Mouse (Mus musculus): ENCODE data around the gene Cap1. TPM values are rescaled to one million over a fixed set of nuclear protein-coding genes. Genes with fewer than 3 reads are reported as not detected.

Cap1 gene
- polyA plus RNA-seq, 1 experiment from 2014 or later = 86.4 TPM

DNA sequence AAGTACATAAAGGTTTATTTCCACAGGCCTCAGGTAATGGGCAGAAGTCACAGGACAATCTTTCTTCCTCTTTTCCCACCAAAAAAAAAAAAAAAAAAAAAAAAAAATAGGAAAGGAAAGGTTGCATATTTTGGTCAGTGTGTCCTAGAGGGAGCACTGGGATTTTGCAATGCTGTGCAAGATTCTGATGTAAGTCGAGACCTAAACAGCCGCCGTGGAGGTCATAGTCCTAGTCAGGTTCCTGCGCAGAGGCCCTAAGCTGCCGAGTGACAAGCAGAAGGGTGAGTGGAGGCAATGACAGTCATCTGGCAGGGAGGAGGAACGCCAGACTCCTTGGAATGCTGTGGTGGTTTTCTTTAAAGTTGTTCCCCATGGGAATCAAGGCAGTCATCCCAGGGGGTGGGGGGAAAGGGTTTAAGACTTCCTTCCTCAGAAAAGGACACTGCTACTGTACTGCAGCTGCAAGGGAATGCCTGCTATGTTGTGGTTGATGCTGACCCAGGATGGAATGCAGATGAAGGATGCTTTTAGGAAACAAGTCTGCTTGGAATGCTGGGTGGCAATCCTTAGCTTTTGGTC lies 26.7 kb downstream of the Cap1 start:
- Histone ChIP-seq H3K36me3 (ENCODE audit: control insufficient read depth, insufficient read depth, low read length) (peaks cover 17% of the 10 kb centered on the region; the same call in 1 of the 2 replicates), H3K4me1 (ENCODE audit: control insufficient read depth, insufficient read depth, low read length) (no peaks in the 10 kb centered on the region), H3K27me3 (replicated peaks; ENCODE audit: control insufficient read depth, insufficient read depth, low read length) (no peaks in the 10 kb centered on the region), H3K9me3 (ENCODE audit: control insufficient read depth, low read length) (no peaks in the 10 kb centered on the region), H3K4me3 (ENCODE audit: low read length) (no peak overlapping the region), H3K9ac (ENCODE audit: low read depth, low read length) (no peak overlapping the region), H3K27ac (ENCODE audit: low read length) (no peak overlapping the region), H3K4me2 (ENCODE audit: low read depth, low read length) (no peak overlapping the region)
- ATAC-seq = no peak
- WGBS = 70% methylated on average over 6 of the region's 6 CpGs

DNA sequence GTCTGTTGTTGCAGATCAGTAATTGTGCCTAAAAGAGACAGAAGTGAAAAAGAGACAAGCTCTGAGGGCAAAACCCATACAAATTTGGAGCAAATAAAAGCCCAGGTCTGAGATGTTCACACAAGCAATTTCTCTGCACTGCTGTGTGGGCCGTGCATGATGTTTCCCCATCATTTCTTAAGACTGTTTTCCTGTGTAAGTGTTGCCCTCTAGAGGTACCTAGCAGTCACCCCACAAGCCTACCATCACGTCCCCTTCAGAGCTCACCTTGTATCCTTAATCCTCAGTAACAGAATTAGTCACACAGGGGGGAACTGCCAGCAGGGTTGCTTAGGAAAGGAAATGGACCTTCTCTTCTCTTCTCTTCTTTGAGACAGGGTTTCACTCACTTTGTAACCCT lies 27.9 kb downstream of the Cap1 start:
- Histone ChIP-seq H3K27me3 (replicated peaks; ENCODE audit: control insufficient read depth, insufficient read depth, low read length) (no peaks in the 10 kb centered on the region), H3K4me2 (ENCODE audit: low read depth, low read length) (no peak overlapping the region), H3K36me3 (ENCODE audit: control insufficient read depth, insufficient read depth, low read length) (peaks cover 17% of the 10 kb centered on the region; the same call in 1 of the 2 replicates), H3K4me1 (ENCODE audit: control insufficient read depth, insufficient read depth, low read length) (no peaks in the 10 kb centered on the region), H3K9ac (ENCODE audit: low read depth, low read length) (no peak overlapping the region), H3K27ac (ENCODE audit: low read length) (no peak overlapping the region), H3K4me3 (ENCODE audit: low read length) (no peak overlapping the region), H3K9me3 (ENCODE audit: control insufficient read depth, low read length) (no peaks in the 10 kb centered on the region)
- ATAC-seq = no peak
- 50% methylated on average over 2 of the region's 2 CpGs for WGBS

DNA sequence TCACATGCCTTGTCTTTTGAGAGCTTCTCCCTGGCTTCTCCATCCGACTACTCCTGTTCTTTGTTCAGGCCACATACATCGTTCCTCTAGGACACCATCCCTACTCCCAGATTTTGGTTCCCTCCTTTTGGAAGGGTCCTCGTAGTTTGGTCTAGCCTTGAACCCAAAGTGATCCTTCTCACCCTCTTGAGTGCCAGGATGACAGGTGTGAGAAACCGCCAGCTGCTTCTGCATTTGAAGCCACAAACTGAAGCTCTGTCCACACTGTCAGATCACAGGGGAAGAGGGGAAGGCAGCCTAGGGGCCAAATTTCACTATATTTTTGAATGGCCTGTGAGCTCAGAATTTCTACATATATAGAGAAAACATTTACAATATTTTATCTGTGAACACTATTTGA lies 31.1 kb downstream of the Cap1 start:
- no peak overlapping the region for H3K4me3 ChIP-seq (ENCODE audit: low read length)
- WGBS = 91% methylated on average over 4 of the region's 4 CpGs
- no peak for ATAC-seq
- H3K27me3 ChIP-seq (replicated peaks; ENCODE audit: control insufficient read depth, insufficient read depth, low read length) = no peaks in the 10 kb centered on the region
- no peak overlapping the region for H3K9ac ChIP-seq (ENCODE audit: low read depth, low read length)
- H3K4me1 ChIP-seq (ENCODE audit: control insufficient read depth, insufficient read depth, low read length) = no peaks in the 10 kb centered on the region
- H3K27ac ChIP-seq (ENCODE audit: low read length) = no peak overlapping the region
- H3K9me3 ChIP-seq (ENCODE audit: control insufficient read depth, low read length) = no peaks in the 10 kb centered on the region
- H3K36me3 ChIP-seq (ENCODE audit: control insufficient read depth, insufficient read depth, low read length) = peaks cover 8% of the 10 kb centered on the region; the same call in 1 of the 2 replicates
- H3K4me2 ChIP-seq (ENCODE audit: low read depth, low read length) = no peak overlapping the region

DNA sequence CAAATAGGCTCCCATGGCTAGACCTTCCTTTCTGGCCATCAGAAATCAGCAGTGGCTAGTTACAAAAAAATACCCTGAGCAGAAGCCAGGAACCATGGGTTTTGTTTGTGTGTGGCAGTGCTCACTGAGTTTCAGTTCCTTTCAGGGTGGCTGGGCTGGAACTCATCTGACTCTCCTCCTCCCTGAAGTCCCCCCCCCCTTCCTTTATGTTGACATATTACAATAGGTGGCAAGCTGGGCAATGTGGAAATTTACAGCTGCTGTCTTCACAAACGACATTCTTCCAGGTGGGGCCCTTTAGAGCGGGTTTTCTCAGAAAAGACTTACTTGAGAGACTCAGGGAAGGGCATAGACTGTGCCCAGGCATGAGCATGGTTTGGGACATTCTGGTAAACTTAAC lies 32.2 kb downstream of the Cap1 start:
- ATAC-seq = no peak
- H3K27me3 ChIP-seq (replicated peaks; ENCODE audit: control insufficient read depth, insufficient read depth, low read length) = no peaks in the 10 kb centered on the region
- no peak overlapping the region for H3K4me2 ChIP-seq (ENCODE audit: low read depth, low read length)
- H3K36me3 ChIP-seq (ENCODE audit: control insufficient read depth, insufficient read depth, low read length) = peaks cover 5% of the 10 kb centered on the region; the same call in 1 of the 2 replicates
- no peaks in the 10 kb centered on the region for H3K4me1 ChIP-seq (ENCODE audit: control insufficient read depth, insufficient read depth, low read length)
- H3K4me3 ChIP-seq (ENCODE audit: low read length) = no peak overlapping the region
- WGBS = 54% methylated on average over 2 of the region's 2 CpGs
- no peaks in the 10 kb centered on the region for H3K9me3 ChIP-seq (ENCODE audit: control insufficient read depth, low read length)
- no peak overlapping the region for H3K27ac ChIP-seq (ENCODE audit: low read length)
- H3K9ac ChIP-seq (ENCODE audit: low read depth, low read length) = no peak overlapping the region

DNA sequence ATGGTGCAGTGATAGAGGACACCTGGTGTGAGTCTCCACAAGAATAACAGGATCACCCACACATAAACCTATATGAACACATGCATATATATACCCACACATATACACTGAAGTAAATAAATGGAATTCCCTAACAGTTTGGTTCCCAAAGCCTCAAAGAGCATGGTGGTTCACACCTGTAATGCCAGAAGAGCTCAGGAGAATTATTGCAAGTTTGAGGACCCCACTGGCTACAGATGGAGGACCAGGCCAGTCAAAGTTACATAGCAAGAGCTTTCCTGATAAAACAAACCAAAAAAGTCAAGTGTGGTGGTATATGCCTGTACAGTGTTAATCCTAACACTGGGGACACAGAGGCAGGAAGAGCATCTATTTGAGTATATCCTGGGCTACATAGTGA lies 34.3 kb downstream of the Cap1 start:
- no peak overlapping the region for H3K4me3 ChIP-seq (ENCODE audit: low read length)

DNA sequence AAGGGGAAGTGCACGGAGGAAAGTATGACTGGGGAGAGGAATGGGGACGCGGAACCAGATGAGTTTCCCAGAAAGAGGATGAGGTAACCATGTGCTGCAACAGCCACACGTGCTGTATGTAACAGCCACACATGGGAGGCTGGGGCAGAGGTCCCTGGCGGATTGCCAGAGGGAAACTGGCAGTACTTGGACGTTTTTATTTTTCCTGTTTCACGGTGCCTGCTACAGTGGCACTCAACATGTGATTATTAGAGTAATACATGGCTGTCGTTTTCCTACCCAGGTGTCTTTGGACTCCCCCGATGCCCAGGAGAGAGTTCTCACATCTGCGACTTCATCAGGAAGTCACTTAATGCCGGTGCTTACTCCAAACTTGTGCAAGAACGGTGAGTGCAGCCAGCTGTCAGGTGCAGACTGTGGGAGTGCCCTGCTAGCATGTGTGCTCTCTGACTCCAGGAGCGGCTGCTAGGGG lies 37.7 kb downstream of the Cap1 start:
- no peaks in the 10 kb centered on the region for H3K4me1 ChIP-seq (ENCODE audit: control insufficient read depth, insufficient read depth, low read length)
- H3K36me3 ChIP-seq (ENCODE audit: control insufficient read depth, insufficient read depth, low read length) = peaks cover 6% of the 10 kb centered on the region; the same call in 1 of the 2 replicates
- H3K27me3 ChIP-seq (replicated peaks; ENCODE audit: control insufficient read depth, insufficient read depth, low read length) = no peaks in the 10 kb centered on the region
- 67% methylated on average over 13 of the region's 13 CpGs for WGBS
- H3K27ac ChIP-seq (ENCODE audit: low read length) = no peak overlapping the region
- 0 out of 2 replicates have a peak, but pooled peaks have one; percentile 40 for ATAC-seq
- H3K9ac ChIP-seq (ENCODE audit: low read depth, low read length) = no peak overlapping the region
- H3K4me2 ChIP-seq (ENCODE audit: low read depth, low read length) = no peak overlapping the region
- H3K9me3 ChIP-seq (ENCODE audit: control insufficient read depth, low read length) = no peaks in the 10 kb centered on the region
- no peak overlapping the region for H3K4me3 ChIP-seq (ENCODE audit: low read length)

More for the DNA sequence above, 34.3 kb downstream of the Cap1 start:
- Histone ChIP-seq H3K27ac (ENCODE audit: low read length) (no peak overlapping the region), H3K4me1 (ENCODE audit: control insufficient read depth, insufficient read depth, low read length) (no peaks in the 10 kb centered on the region), H3K27me3 (replicated peaks; ENCODE audit: control insufficient read depth, insufficient read depth, low read length) (no peaks in the 10 kb centered on the region), H3K9me3 (ENCODE audit: control insufficient read depth, low read length) (no peaks in the 10 kb centered on the region), H3K36me3 (ENCODE audit: control insufficient read depth, insufficient read depth, low read length) (peaks cover 2% of the 10 kb centered on the region; the same call in 1 of the 2 replicates), H3K4me2 (ENCODE audit: low read depth, low read length) (no peak overlapping the region), H3K9ac (ENCODE audit: low read depth, low read length) (no peak overlapping the region)
- no peak for ATAC-seq

DNA sequence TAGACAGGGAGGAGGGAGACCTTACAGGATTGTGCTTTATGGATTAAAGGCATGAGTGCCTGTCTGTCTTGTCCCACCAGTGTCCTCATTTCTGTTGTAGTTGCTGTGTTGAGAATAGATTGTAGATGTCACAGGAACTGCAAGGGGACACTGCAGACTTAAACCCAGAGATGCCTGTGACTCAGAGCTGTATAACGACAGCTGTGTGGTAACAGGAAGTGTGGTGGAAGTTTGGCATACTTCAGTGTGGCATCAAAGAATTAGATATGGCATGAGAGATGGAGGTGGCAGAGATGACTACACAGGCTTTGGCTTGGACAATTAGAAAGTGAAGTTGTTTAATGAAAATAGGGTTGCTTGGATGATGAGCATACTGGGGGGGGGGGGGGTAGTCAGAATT lies 47.4 kb downstream of the Cap1 start:
- WGBS = 68% methylated on average over 1 of the region's 1 CpGs
- H3K36me3 ChIP-seq (ENCODE audit: control insufficient read depth, insufficient read depth, low read length) = peaks cover 5% of the 10 kb centered on the region; the same call in 1 of the 2 replicates
- no peaks in the 10 kb centered on the region for H3K27me3 ChIP-seq (replicated peaks; ENCODE audit: control insufficient read depth, insufficient read depth, low read length)
- H3K9ac ChIP-seq (ENCODE audit: low read depth, low read length) = no peak overlapping the region
- H3K4me2 ChIP-seq (ENCODE audit: low read depth, low read length) = no peak overlapping the region
- peaks cover 13% of the 10 kb centered on the region for H3K4me1 ChIP-seq (ENCODE audit: control insufficient read depth, insufficient read depth, low read length)
- H3K4me3 ChIP-seq (ENCODE audit: low read length) = no peak overlapping the region
- no peak for ATAC-seq
- no peak overlapping the region for H3K27ac ChIP-seq (ENCODE audit: low read length)
- no peaks in the 10 kb centered on the region for H3K9me3 ChIP-seq (ENCODE audit: control insufficient read depth, low read length)

DNA sequence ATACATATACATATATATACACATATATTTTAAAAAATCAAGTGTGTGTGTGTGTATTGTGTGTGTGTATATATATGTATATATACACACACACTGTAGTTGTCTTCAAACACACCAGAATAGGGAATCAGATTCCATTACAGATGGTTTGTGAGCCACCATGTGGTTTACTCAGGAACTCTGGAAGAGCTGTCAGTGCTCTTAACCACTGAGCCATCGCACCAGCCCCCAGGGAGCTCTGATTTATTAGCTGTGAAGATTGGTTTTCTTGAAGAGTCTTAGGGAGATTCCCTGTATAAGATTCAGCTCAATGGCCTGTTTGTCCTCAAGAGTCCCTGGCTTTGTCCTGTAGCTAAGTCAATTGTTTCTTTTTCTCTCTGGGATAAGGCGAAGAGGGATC lies 47.9 kb downstream of the Cap1 start:
- Histone ChIP-seq H3K36me3 (ENCODE audit: control insufficient read depth, insufficient read depth, low read length) (peaks cover 5% of the 10 kb centered on the region; the same call in 1 of the 2 replicates), H3K9ac (ENCODE audit: low read depth, low read length) (no peak overlapping the region), H3K9me3 (ENCODE audit: control insufficient read depth, low read length) (no peaks in the 10 kb centered on the region), H3K27ac (ENCODE audit: low read length) (no peak overlapping the region), H3K4me2 (ENCODE audit: low read depth, low read length) (no peak overlapping the region), H3K27me3 (replicated peaks; ENCODE audit: control insufficient read depth, insufficient read depth, low read length) (no peaks in the 10 kb centered on the region), H3K4me1 (ENCODE audit: control insufficient read depth, insufficient read depth, low read length) (peaks cover 13% of the 10 kb centered on the region), H3K4me3 (ENCODE audit: low read length) (no peak overlapping the region)
- ATAC-seq = no peak
- whole genome bisulfite sequencing = 87% methylated on average over 2 of the region's 2 CpGs

DNA sequence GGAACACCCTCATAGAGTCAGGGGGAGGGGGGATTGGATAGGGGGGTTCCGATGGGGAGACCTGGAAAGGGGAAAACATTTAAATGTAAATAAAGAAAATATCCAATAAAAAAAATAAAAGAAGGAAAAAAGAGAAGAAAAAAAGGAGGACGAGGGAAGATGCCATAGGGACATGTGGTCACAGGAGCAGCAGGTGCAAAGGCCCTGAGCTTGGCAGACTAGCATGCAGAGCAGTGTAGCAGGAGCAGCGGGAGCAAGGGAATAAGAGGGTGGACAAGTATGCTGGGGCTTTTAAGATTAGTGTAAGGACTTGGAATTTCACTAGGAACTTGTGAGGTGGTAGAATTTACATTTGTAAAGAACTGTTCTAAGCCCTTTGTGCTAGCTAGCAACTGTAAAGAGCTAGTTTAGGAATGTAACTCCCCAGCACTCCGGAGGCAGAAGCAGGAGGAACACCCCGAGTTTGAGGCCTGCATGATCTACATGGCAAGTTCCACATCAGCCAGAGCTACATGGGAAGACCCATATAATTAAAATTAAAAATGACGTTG lies 48.6 kb downstream of the Cap1 start:
- H3K4me2 ChIP-seq (ENCODE audit: low read depth, low read length) = peak overlapping the region; percentile 94

More for the DNA sequence above, 48.6 kb downstream of the Cap1 start:
- H3K36me3 ChIP-seq (ENCODE audit: control insufficient read depth, insufficient read depth, low read length) = peaks cover 5% of the 10 kb centered on the region; the same call in 1 of the 2 replicates
- H3K9ac ChIP-seq (ENCODE audit: low read depth, low read length) = no peak overlapping the region
- no peak for ATAC-seq
- H3K27me3 ChIP-seq (replicated peaks; ENCODE audit: control insufficient read depth, insufficient read depth, low read length) = no peaks in the 10 kb centered on the region
- WGBS = 73% methylated on average over 6 of the region's 6 CpGs
- H3K27ac ChIP-seq (ENCODE audit: low read length) = no peak overlapping the region
- H3K4me1 ChIP-seq (ENCODE audit: control insufficient read depth, insufficient read depth, low read length) = peaks cover 13% of the 10 kb centered on the region
- H3K4me3 ChIP-seq (ENCODE audit: low read length) = peak overlapping the region; percentile 83; the same call in 1 of the 2 replicates
- no peaks in the 10 kb centered on the region for H3K9me3 ChIP-seq (ENCODE audit: control insufficient read depth, low read length)

All from intestine, embryonic 16.5 days (tissue).